Mouse (Mus musculus) myocyte (in vitro differentiated cells): ENCODE data around the gene Gsto1. TPM values are rescaled to one million over a fixed set of nuclear protein-coding genes. Genes with fewer than 3 reads are reported as not detected.

Source experiments
- H3K27me3 ChIP-seq: one replicate; pipeline ENCODE4 v1.6.1; 2011; ENCODE audit not compliant: control insufficient read depth, insufficient read depth, insufficient read length
- H3K36me3 ChIP-seq: one replicate; pipeline ENCODE4 v1.6.1; 2011; ENCODE audit not compliant: control insufficient read depth, insufficient read depth
- H3K4me2 ChIP-seq: one replicate; pipeline ENCODE4 v1.6.1; 2011; ENCODE audit warnings: low read depth, control low read depth
- H3K4me3 ChIP-seq: one replicate; pipeline ENCODE4 v1.5.1; 2011; ENCODE audit warnings: mild to moderate bottlenecking, control low read depth, moderate library complexity
- H3K79me2 ChIP-seq: one replicate; pipeline ENCODE4 v1.6.1; 2011; ENCODE audit not compliant: control insufficient read depth, insufficient read depth
- H3ac ChIP-seq: one replicate; pipeline ENCODE4 v1.6.1; 2011; ENCODE audit not compliant: control insufficient read depth, insufficient read length
- CEBPB ChIP-seq: IDR thresholded peaks from 2 replicates; pipeline ENCODE4 v1.6.1; 2011; ENCODE audit warnings: mild to moderate bottlenecking, moderate library complexity; ENCODE audit not compliant: poor library complexity, insufficient read depth, severe bottlenecking
- E2F4 ChIP-seq: IDR thresholded peaks from one replicate; pipeline ENCODE4 v1.6.1; 2011; ENCODE audit warnings: mild to moderate bottlenecking, control low read depth, moderate library complexity; ENCODE audit not compliant: insufficient read depth
- MAX ChIP-seq: IDR thresholded peaks from one replicate; pipeline ENCODE4 v1.6.1; 2011; ENCODE audit warnings: low read depth, mild to moderate bottlenecking, control low read depth
- MYOD1 ChIP-seq, 3 experiments: IDR thresholded peaks; one replicate each; pipeline ENCODE4 v1.6.1; 2011; ENCODE audit warnings: control low read depth in 2 of 3, low read depth in 2 of 3, mild to moderate bottlenecking in 2 of 3, moderate library complexity in 1 of 3; ENCODE audit not compliant: insufficient read length in 2 of 3, control insufficient read depth in 1 of 3
- MYOG ChIP-seq, 3 experiments: IDR thresholded peaks; one replicate each; pipeline ENCODE4 v1.6.1; 2011; ENCODE audit warnings: control low read depth in 2 of 3, low read depth in 2 of 3, mild to moderate bottlenecking in 2 of 3; ENCODE audit not compliant: insufficient read length in 2 of 3, control insufficient read depth in 1 of 3, insufficient read depth in 1 of 3
- POLR2A ChIP-seq: IDR thresholded peaks from one replicate; pipeline ENCODE4 v1.6.1; 2011; ENCODE audit warnings: low read depth, mild to moderate bottlenecking, control low read depth, moderate library complexity; ENCODE audit not compliant: insufficient read length
- POLR2AphosphoS2 ChIP-seq: IDR thresholded peaks from one replicate; pipeline ENCODE4 v1.6.1; 2011; ENCODE audit warnings: low read depth, control low read depth; ENCODE audit not compliant: insufficient read length
- REST ChIP-seq: IDR thresholded peaks from one replicate; pipeline ENCODE4 v1.6.1; 2011; ENCODE audit warnings: mild to moderate bottlenecking, control low read depth, moderate library complexity; ENCODE audit not compliant: insufficient read depth, insufficient read length
- SRF ChIP-seq: IDR thresholded peaks from one replicate; pipeline ENCODE4 v1.6.1; 2011; ENCODE audit warnings: low read depth; ENCODE audit not compliant: control insufficient read depth, insufficient read length
- TCF12 ChIP-seq: IDR thresholded peaks from one replicate; pipeline ENCODE4 v1.6.1; 2011; ENCODE audit warnings: mild to moderate bottlenecking, control low read depth; ENCODE audit not compliant: poor library complexity, insufficient read depth, severe bottlenecking
- TCF3 ChIP-seq: IDR thresholded peaks from one replicate; pipeline ENCODE4 v1.6.1; 2011; ENCODE audit warnings: low read depth, control low read depth; ENCODE audit not compliant: insufficient read length
- USF1 ChIP-seq: IDR thresholded peaks from one replicate; pipeline ENCODE4 v1.6.1; 2011; ENCODE audit warnings: low read depth, mild to moderate bottlenecking, control low read depth, moderate library complexity
- polyA plus RNA-seq: library from polyadenylated mRNA; unstranded; fragments of >200 nt; fragmentation: generic; extraction: Trizol; gene quantifications from one replicate; pipeline ENCODE4 v1.2.1, GENCODE M21; 2012; ENCODE audit warnings: missing spikeins

The Gsto1 gene
- polyA plus RNA-seq, 1 experiment: 232 TPM

DNA sequence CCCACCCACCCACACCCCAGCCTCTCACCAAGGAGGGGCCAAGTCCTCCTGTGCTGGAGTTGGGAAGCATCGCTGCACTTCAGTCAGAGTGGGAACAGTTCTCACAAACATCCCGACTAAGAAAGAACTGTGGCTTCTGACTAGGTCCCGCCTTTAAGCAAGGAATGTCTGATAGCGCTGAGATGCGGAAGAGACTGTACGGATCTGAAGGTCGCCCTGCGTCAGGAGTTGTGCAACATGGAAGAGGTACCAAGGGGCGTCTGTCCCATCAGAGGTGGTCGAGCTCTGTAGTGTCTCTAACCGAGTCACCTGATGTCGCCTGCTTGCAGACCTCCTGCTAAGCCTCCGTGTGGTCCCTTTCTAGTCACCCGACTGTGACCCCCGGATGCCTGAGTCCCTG lies 21.5 kb downstream of the Gsto1 start:
- TF ChIP-seq MAX (no peak), CEBPB (no peak), SRF (no peak), POLR2A (no peak), MYOD1 (IDR thresholded peaks at IDR 0.05; ENCODE audit: control insufficient read depth in 1 of 3, insufficient read length in 2 of 3, low read depth in 2 of 3) (no peak), TCF12 (no peak), E2F4 (no peak), REST (no peak), TCF3 (no peak), MYOG (IDR thresholded peaks at IDR 0.05; ENCODE audit: control insufficient read depth in 1 of 3, insufficient read depth in 1 of 3, insufficient read length in 2 of 3, low read depth in 2 of 3) (no peak)
- Histone ChIP-seq H3ac (no peak overlapping the region), H3K4me2 (no peak overlapping the region), H3K36me3 (no peaks in the 10 kb centered on the region), H3K27me3 (no peaks in the 10 kb centered on the region), H3K4me3 (no peak overlapping the region), H3K79me2 (no peaks in the 10 kb centered on the region)

GRCm38 (mm10) chr19:47881538-47881937 lies 26.8 kb downstream of the Gsto1 start:
- H3K4me3 ChIP-seq: no peak overlapping the region
- no peak for TF ChIP-seq MAX
- no peak for TF ChIP-seq TCF12
- no peak for TF ChIP-seq MYOG (IDR thresholded peaks at IDR 0.05; ENCODE audit: control insufficient read depth in 1 of 3, insufficient read depth in 1 of 3, insufficient read length in 2 of 3, low read depth in 2 of 3)
- no peak for TF ChIP-seq TCF3
- TF ChIP-seq E2F4: no peak
- no peak for TF ChIP-seq SRF
- TF ChIP-seq USF1: no peak
- no peak for TF ChIP-seq MYOD1 (IDR thresholded peaks at IDR 0.05; ENCODE audit: control insufficient read depth in 1 of 3, insufficient read length in 2 of 3, low read depth in 2 of 3)
- TF ChIP-seq CEBPB: no peak
- TF ChIP-seq POLR2A: no peak
- no peak for TF ChIP-seq POLR2AphosphoS2
- TF ChIP-seq REST: no peak
- H3K4me2 ChIP-seq: no peak overlapping the region

GRCm38 (mm10) chr19:47882151-47882881 lies 27.5 kb downstream of the Gsto1 start:
- H3K4me2 ChIP-seq: no peak overlapping the region
- H3K36me3 ChIP-seq: no peaks in the 10 kb centered on the region
- no peak overlapping the region for H3ac ChIP-seq
- TF ChIP-seq POLR2AphosphoS2 (peak; percentile 21), MAX (no peak), TCF12 (no peak), MYOD1 (IDR thresholded peaks at IDR 0.05; ENCODE audit: control insufficient read depth in 1 of 3, insufficient read length in 2 of 3, low read depth in 2 of 3) (peak in 2 of 3 experiments; percentile 3 to 63)
- H3K79me2 ChIP-seq: no peaks in the 10 kb centered on the region
- no peak overlapping the region for H3K4me3 ChIP-seq
- H3K27me3 ChIP-seq: no peaks in the 10 kb centered on the region

More at GRCm38 (mm10) chr19:47881538-47881937, 26.8 kb downstream of the Gsto1 start:
- Histone ChIP-seq H3ac (no peak overlapping the region), H3K27me3 (no peaks in the 10 kb centered on the region), H3K36me3 (no peaks in the 10 kb centered on the region), H3K79me2 (no peaks in the 10 kb centered on the region)

GRCm38 (mm10) chr19:47882882-47883254 lies 28.1 kb downstream of the Gsto1 start:
- TF ChIP-seq MYOG (IDR thresholded peaks at IDR 0.05; ENCODE audit: control insufficient read depth in 1 of 3, insufficient read depth in 1 of 3, insufficient read length in 2 of 3, low read depth in 2 of 3) (no peak), CEBPB (no peak), TCF3 (no peak), REST (no peak), TCF12 (no peak), USF1 (no peak), POLR2AphosphoS2 (no peak), MYOD1 (IDR thresholded peaks at IDR 0.05; ENCODE audit: control insufficient read depth in 1 of 3, insufficient read length in 2 of 3, low read depth in 2 of 3) (no peak), MAX (no peak), E2F4 (no peak), SRF (no peak), POLR2A (no peak)
- Histone ChIP-seq H3ac (no peak overlapping the region), H3K36me3 (no peaks in the 10 kb centered on the region), H3K4me3 (no peak overlapping the region), H3K79me2 (no peaks in the 10 kb centered on the region), H3K27me3 (no peaks in the 10 kb centered on the region), H3K4me2 (no peak overlapping the region)
